Mouse (Mus musculus) ES-CJ7 (cell line): Measurements from ENCODE around the gene Cnpy1.

ENCODE experiments used
- DNase-seq: peaks from one replicate; pipeline ENCODE4 v3.0.0; 2011; ENCODE audit warnings: low read depth, low spot score

Gene Cnpy1

DNA sequence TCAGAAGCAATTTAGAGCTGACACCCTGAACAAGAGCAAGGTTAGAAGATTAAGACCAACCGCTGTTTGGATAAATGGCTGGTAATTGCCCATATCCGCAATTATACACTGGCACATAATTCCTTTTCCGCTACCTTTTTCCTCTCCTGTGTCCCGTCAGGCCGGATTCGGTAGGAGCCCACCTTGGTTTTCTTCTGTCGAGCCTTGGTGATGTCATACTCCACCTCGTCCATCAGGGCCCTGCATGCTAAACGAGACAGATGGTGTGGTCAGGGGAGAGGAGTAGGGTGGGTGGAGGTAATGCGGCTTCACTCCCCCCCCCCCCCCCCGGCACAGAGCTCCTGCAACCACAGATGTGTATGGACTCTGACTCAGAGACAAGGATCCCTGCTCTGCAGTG is at the start of gene Cnpy1:
Cnpy1 (minus strand) TSS at position 233 of the 400 bp plus-strand sequence.
- DNase-seq, result no peak

DNA sequence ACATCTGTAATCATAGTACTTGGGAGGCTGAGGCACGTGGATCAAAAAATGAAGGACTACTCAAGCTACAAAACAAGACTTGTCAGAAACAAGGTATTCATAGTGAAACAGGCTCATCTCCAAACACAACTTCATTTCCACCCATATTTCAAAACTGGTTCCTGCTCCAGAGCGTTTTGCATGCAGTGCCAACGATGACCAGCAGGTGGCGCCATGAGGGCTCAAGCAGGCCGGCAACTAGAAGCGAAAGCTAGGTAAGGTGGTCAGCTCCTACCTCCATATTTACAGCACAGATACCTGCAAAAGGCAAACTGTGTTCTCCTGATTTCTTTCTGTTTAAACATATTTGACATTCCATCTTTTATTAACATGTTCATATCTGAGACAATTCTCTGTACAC is 48.4 kb upstream of the Cnpy1 start:
- DNase-seq, result peak; percentile 76

DNA sequence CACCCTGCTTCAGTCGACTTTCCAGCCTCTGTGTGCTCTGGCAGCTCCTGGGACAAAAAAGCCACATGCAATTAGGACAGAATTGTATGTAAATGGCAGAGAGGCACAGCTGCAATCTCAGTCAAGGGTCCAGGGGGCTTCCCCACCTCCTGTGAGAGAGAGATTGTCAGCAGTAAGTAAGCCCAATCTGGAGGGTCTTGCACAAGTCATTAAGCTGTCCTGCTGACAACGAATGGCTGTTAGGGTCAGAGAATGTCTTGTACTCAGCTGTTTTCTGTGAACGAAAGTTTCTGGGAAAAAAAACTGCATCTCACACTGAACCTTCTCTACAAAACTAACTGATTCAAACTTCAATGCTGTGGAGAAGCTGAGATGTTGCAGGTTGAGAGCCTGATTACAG is 46.7 kb upstream of the Cnpy1 start:
- DNase-seq, result no peak

DNA sequence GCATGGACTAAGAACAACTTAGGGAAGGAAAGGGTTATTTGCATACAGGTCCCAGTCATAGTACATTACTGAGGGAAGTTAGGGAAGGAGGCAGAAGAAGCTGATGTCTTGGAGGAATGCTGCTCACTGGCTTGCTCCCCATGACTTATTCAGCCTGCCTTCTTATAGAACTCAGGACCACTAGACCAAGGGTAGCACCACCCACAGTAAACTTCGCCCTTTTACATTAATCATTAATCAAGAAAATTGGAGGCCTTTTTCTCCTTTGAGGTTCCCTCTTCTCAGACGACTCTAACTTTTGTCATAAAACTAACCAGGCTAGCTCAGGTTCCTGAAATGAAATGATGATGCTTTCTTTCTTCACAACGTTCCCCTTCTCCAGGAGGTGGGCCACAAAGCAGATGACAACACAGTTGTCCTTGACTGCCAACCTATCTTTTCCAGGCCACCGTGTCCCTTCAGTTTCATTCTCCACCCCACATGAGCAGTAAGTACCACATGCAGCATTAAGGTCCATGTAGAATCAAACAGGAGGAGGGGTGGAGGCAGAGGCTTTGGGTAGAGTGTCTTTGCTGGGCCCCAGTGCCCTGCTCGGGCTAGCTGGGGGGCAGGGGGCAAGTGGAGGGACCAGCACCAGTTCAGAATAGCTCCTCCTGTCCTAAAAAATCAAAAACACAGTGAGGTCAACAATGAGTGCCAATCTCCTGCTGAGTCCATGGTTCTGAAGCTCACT is 45.7 kb upstream of the Cnpy1 start:
- DNase-seq, result no peak

DNA sequence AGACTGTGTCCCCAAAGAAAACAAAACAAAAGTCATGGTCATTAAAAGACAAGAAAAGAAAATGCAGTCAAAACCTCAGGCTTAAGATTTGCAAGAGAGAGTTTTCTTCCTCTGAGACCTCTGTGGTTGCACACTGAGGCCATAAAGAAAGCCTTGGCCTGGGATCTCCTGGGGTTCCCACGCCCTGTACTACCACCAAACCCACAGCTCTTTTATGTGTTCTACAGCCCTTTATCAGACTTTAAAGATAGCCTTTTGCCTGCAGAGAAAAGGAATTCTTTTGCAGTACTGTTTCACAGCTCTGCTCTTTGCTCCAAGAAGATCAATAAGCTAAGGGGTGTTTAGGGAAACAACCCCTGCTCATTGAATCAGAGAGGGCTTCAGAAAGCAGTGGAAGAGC is 45.0 kb upstream of the Cnpy1 start:
- no peak for DNase-seq

DNA sequence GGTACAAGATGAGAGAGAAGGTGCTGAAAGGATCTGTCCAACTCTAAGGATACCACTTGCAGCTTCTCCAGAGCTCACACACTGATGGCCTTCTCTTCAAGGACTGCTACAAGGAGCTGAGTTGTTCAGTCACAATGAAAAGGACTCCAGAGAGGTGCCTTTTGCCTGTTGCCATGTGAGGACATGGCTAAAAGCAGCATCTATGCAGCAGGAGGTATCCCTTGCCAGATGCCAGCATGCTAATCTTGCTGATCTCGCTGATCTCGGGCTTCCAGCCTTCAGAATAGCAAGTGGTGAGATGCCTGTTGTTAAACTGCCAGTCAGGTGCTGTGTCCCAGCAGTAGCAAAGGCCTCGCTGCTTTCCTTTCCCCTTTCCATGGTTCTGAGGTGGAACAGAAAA is 43.5 kb upstream of the Cnpy1 start:
- no peak for DNase-seq

DNA sequence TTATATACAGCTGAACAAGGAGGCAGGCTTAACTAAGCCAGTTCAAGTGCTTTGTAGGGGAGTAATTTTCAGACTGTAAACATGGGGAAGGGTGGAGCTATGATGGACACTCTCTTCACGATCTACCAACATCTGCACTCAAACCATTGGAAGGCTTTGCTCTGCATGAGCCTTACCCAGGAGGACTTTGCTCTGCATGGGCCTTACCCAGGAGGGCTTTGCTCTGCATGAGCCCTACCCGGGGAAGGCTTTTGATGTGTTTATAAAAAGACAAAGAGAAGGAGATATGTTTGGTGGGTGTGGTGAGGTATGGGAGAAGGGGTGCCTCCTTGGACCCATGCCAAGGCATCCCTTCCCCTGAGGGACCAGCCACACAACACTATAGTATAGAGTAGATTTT is 31.7 kb upstream of the Cnpy1 start:
- no peak for DNase-seq

DNA sequence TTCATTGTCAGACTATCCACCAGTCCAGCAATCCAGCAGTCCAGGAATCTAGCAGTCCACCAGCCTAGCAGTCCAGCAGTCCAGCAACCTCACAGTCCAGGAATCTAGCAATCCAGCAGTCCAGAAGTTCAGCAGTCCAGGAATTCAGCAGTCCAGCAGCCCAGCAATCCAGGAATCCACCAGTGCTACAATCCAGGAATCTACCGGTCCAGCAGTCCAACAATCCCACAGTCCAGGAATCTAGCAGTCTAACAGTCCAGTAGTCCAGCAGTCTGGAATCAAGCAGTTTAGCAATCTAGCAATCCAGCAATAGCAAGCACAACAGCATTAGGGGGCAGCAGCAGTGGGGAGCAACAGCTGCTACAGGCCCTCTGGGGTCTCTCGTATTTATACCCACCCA is 27.2 kb upstream of the Cnpy1 start:
- DNase-seq, result no peak

DNA sequence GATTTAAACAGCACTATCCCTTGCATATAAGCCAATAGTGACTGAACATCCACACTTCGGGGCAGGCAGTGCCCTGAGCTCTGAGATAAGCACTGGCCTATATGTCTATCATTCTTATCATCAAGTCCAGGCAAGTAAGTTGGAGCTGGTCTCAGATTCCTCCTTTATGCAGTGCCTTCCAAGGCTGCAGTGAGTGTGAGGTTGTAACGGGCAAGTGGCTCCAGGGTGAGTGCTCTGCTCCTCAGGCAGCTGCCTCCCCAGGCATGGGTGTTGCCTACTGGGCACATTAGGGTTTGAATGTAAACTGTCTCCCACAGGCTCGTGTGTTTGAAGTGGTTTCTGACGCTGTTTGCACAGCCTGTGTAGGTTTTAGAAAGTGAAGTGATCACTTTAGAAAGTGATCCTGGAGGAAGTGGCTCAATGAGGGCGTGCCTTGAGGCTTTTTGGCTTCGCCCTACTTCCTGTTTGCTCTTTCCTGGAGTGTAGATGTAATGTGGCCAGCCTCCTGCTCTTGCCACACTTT is 23.9 kb upstream of the Cnpy1 start:
- DNase-seq, result no peak

DNA sequence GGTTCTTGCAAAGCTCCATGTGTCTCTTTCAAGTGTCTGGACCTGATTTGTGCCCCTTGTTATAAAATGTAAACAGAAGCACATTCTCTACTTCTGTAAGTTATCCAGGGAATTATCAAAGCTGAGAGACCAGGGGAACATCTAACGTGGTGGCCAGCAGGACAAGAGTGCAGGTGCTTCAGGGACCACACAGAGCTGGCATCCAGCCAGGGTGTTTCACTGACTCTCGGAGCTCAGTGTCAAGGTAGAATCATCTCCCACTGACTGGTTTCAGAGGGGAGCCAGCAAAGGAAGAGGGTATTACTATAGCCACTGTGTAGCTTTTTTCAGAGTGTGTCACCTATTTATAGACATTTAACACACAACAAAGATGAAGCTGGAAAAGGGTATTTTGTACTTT is 22.0 kb upstream of the Cnpy1 start:
- no peak for DNase-seq

DNA sequence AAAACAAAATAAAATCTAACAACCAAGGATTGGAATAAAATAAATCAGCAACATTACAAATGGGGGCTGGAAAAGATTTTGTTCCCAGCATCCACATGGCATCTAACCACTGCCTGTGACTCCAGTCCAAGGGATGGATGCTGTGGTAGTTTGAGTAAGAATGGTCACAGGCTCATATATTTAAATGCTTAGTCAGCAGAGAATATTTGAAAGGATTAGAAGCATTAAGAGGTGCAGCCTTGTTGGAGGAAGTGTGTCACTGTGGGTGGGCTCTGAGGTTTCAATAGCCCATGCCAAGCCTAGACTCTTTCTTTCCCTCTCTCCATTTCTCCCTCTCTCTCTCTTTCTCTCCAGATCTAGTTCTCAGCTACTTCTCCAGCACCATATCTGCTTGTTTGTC is 20.0 kb upstream of the Cnpy1 start:
- no peak for DNase-seq

DNA sequence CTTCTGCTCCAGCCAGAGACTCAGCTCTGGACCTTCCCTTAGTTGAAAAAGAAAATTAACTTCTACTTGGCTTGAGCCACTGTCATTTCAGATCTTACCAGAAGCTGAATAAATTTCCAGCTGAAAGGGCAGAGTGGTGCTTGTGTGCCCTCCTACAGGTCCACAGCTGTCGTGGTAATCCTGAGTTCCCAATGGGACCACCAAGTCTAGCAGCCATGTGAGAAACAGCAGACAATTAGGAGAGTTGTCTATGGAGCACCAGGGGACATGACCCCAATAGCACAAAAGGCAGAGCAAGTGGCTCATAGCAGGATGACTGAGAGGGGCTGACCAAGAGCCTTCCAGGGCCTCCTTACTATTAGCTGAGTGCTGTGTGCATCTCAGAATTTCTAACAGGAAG is 18.2 kb upstream of the Cnpy1 start:
- no peak for DNase-seq

DNA sequence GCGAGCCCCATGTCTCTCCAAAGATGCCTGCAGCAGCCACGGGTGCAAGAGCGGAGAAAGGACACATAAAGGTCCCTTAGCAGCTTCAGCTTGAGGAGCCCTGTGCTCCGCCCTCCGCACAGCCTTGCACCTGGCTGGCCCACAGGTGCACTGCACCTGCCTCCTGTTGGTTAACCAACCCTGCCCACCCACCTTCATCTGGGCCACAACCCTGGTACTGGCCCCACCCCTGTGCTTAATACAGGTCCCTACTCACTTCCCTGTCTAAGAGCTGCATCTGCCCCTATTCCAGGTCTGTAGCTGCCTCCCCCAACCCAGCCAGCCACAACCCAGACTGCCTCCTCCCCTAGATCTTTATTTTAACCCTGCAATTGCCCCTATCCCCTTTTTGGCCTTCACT is 16.5 kb upstream of the Cnpy1 start:
- no peak for DNase-seq

DNA sequence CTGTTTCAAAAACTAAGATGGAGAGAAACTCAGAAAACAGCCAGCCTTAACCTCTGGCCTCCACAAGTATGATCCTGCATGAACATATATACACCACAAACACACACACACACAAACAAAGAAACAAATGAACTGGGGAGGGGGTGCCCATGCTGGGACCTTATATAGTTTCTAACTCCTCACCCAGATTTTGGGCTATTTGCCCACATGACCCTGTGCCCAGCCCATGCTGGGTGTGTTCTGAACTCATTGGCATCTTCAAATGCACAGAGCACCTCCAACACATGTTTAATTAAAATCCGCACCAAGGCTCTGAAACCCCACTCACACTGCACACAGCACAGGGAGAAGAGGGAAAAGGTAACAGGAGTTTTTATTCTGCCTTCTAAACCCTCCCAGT is 14.3 kb upstream of the Cnpy1 start:
- DNase-seq, result no peak

DNA sequence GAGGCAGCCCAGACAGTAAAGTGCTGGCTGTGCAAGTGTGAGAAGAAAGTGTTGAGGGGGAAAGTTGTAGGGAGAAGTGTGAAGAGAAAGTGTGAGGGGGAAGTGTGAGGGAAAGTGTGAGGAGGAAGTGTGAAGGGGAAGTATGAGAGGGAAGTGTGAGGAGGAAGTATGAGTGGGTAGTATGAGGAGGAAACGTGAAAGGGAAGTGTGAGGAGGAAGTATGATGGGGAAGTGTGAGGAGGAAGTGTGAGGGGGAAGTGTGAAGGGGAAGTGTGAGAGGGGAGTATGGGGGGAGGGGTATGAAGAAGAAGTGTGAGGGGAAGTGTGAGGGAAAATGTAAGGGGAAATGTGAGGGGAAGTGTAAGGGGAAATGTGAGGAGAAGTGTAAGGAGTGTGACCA is 13.8 kb upstream of the Cnpy1 start:
- DNase-seq, result no peak

DNA sequence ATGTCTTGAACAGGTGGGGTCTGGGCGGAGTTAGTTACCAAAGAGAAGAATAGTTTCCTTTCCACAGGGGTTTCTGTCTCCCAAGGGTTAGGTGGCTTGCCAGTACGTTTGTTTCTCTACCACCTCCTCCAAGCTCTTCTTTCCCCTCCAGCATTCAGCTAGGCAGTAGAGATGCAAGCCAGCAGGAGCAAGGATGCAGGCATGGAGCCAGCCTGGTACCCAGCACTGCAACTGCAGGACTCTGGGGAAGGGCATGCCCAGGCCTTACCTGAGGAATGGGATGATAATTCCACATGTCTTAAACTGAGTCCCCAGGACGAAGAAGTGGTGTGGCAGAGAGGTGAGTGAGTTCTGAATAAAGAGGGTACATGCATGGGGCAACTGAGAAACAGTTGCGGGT is 12.2 kb upstream of the Cnpy1 start:
- no peak for DNase-seq

DNA sequence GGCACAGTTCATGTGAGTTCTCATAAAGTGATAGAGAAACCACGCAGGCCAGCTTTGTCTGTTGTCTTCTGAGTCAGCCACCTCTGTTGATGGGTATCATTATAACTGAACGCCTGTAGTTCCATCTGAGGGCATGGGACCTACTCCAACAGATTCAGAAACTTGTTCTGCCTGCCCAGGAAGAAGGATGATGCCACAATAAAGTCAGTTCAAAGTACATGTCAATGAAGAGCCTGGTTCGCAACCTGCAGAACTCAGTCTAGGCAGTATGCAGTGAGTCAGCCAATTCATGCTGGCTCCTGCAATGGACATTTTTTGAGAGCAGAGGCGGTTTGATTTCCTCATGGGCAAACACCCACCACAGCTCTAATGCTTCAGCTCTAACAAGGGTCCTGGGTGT is 7.4 kb upstream of the Cnpy1 start:
- DNase-seq, result no peak

DNA sequence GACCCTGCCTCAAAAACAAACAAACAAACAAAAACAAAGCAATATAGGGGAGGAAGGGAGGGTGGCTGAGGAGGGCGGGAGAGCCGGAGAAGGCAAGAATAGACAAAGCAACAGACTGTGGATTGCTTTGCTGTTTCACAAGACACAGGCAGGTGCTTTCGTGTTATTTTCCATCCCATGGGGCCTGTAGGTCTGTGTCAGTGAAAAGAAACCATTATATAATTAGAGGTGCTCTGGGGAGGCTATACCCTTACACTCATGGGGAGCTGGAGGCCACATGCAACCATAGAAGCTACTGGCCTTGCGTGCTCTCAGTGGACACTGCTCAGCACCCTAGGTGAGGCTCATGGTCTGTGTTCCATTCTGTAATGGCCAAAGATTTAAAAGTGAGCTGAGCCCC is 6.7 kb upstream of the Cnpy1 start:
- DNase-seq, result no peak

DNA sequence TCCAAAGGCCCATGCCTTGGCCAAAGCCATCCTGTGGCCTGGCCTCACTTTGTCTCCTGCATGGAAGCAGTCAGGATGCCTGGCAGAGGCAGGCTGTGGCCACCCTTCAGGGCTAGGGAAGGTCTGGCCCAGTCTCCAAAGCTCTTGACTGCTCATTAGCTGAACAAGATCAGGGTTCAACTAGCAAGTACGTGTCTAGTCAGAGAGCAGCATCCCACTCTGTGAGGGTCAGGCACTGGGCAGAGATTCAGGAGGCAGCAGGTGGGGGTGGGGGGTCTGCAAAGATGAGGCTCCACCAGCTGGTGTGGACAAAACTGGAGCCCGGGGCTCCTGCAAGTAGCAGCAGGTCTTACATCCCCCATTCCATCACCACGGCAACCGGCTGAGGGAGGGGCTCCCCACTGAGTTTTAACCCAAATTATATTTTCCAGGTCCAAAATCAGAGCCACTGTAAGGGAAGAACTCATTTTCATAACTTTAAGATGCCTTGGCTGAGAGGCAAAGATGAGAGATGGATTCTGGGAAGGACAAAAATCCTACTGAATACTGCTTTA is 5.7 kb upstream of the Cnpy1 start:
- DNase-seq, result no peak

DNA sequence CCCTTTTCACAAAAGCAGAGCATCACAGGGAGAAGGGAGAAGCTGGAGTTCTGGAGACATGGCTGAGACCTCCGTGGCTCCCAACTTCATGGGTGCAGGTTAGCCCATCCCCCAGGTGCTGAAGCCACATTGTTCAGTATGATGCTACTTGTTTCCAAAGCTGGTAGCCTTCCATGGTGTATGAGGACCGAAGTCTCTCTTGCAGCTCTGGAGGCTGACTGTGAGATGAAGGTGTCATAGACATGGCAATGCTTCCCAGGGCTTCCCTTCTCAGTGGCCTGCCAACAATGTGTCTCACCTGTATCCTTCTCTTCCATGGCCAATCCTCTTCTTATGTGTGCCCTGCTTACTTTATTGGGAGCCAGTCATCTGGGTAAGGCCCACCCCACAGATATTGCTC is 4.9 kb upstream of the Cnpy1 start:
- no peak for DNase-seq

DNA sequence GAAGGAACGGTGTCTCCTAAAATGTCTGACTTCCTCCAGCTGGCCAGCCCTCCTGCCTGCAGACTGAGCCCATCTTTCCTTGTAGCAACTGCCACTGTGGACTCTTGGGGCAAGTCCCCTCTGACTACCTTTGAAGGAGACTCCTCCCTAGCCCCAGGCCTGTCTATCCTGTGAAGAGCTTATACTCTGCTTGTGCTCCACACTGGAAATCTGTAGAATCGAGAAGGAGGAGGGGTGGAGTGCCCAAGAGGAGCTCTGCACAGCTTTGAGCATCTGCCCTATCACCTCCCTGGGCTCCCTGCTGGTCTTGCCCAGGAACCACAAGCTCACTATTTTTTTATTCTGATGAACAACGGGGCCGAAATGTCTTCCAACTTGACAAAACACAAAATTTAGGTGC is 485 bp downstream of the Cnpy1 start:
- no peak for DNase-seq

DNA sequence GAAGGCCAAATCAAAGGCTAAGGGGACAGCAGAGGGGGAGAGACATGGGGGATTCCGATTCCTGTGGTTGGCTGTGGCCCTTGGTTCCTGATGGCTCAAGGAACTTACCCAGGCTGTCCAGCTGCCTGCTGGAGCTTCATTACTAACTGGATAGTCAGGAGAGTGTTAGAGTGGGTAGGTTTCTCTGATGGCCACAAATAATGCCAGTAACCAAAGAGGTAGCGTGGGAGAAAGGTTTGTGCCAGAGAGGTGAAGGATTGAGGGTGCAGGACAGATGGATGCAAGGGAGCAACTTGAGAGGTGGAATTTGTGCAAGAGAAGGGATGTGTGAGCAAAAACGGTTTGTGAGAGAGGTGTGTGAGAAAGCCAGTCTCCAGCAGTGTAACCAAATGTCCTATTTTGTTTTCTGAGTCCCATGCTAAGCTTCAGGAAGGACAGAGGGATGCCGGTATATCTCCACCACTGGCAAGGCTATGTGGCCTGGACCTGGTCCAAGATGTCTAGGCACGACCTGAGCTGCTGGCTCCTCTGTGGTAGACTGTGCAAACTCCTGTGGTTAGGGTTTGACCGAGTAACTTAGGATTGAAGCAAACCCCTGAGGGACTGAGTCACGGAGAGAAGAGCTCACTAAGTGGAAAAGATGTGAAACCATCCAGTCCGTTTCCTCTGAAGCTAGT is 2.0 kb downstream of the Cnpy1 start:
- no peak for DNase-seq

DNA sequence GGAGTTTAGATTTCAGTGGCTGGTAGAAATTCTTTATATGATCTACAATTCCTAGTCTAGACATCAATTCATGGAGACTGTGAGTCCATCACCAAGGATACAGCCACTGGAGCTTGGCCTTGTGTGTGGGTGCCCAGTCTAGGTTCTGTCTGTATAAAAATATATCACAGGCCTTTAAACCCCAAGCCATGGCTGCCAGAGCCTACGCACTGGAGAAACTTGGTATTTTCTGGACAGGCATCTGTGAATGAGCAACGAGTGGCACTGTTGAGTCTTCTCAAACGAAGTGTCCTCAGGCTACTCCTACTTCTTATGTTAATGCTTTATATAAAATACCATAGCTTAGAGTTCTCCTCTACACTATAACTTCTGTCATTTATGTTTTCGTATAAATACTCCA is 4.2 kb downstream of the Cnpy1 start:
- no peak for DNase-seq
